Mouse (Mus musculus) mature B cell (primary cell): ENCODE data around the gene Olfr1249.
"Not testable (repeated sequence)": the region's sequence is repeated elsewhere in the genome, so short reads cannot be mapped to it uniquely, and the experiment has no call there.

ENCODE experiments used
- in situ Hi-C: fragments of 300-500 bp; cut with MboI; formaldehyde crosslinking; loops from 2 replicates; pipeline ENCODE4 v1.14.3; 2019

Gene Olfr1249

DNA sequence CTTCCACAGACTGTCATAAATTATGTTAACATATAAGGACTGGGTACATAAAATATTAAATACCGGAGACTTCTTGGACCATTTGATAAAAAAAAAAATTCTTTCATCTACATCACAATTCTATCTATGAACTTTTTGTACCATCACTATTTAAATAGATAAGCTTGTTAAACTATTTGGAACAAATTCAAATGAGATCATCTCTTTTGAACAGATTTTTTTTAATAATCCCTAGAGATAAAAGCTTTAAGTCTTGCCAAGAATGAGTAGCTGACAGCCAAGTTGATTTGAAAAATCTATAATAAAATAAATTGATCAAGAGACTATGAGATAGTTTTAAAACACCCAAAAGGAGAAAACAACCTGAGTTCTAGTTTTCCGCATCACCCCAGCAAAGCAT lies at the start of gene Olfr1249:
TSS of gene Olfr1249 (minus strand) at position 101 of the 400 bp plus-strand sequence.
- in situ Hi-C loops: no loop called here

DNA sequence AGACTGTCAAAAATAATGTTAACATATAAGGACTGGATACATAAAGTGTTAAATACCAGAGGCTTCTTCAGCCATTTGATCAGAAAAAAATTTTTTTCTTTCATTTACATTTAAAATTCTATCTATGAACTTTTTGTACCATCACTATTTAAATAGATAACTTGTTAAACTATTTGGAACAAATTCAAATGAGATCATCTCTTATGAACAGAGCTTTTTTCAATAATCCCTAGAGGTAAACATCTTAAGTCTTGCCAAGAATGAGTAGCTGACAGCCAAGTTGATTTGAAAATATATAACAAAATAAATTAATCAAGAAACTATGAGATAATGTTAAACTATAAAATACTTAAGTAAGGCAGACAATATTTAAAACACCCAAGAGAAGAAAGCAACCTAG lies 37.1 kb upstream of the Olfr1249 start, which contains the start of gene Olfr1251:
TSS of gene Olfr1251 (minus strand) at position 101 of the 400 bp plus-strand sequence.
- in situ Hi-C loops: no loop called here

- in situ Hi-C loops: no loop called here
These were observed 26.6 kb upstream of the Olfr1249 start, which contains the start of gene Olfr1250 for GRCm38 (mm10) chr2:89661367-89661766. TSS of gene Olfr1250 (minus strand) at chr2:89661467.

DNA sequence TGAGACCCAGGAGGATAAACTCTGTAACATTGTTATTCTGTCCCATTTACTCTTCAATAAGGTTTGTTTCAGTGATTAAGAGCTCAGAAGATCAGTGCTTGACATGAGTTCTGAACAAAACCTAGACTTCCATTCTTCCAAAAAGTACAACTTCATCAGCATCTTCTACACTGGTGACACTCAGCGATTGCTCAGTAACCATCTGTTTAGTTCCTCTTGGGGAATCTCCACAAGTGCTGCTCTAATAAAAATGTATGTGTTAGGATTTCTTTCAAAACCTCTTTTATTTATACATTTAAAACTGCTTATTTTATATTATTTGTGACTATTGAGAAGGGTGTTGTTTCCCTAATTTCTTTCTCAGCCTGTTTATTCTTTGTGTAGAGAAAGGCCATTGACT lies 16.6 kb downstream of the Olfr1249 start, which contains the start of gene Olfr1248:
TSS of gene Olfr1248 (minus strand) at position 101 of the 400 bp plus-strand sequence.
- in situ Hi-C loops: not testable (repeated sequence)

DNA sequence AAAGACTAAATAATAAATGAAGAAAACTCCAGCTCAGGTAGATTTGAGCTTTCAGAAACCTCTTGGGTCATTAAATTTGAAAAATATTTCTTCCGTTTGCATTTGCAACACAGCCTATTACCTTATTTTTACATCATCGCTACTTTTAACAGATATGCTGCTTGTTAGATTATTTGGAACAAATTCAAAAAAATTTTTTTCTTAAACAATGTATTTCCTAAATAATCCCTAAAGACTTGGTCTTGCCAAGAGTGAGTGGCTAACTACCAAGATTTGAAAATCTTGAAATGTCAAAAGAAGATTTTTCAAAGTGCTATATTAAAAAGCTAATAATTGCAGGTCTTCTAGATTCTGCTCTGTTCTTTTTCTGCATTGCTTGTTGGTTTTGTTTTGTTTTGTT lies 20.8 kb downstream of the Olfr1249 start, which contains the start of gene Olfr1247:
TSS of gene Olfr1247 (minus strand) at position 101 of the 400 bp plus-strand sequence.
- in situ Hi-C loops: no loop called here

- in situ Hi-C loops: no loop called here
These were observed 41.7 kb downstream of the Olfr1249 start, which contains the start of gene Olfr1246 for GRCm38 (mm10) chr2:89593057-89593456. TSS of gene Olfr1246 (minus strand) at chr2:89593157.
